Mouse (Mus musculus) limb, embryonic 10.5 days (tissue): ENCODE data around the gene Tbc1d1. TPM values are rescaled to one million over a fixed set of nuclear protein-coding genes. Genes with fewer than 3 reads are reported as not detected.
A peak's percentile ranks its signal among the peaks of the same experiment; 100 is the strongest.
"Not testable (repeated sequence)": the region's sequence is repeated elsewhere in the genome, so short reads cannot be mapped to it uniquely, and the experiment has no call there.

Experiments
- DNase-seq: peaks from one replicate; pipeline ENCODE4 v3.0.0-alpha.2; 2017; ENCODE audit warnings: low spot score
- H3K27ac ChIP-seq: fragments of 300-500 bp; sonication (generic); 2 replicates; pipeline ENCODE4 v1.5.1; 2016; ENCODE audit warnings: mild to moderate bottlenecking
- H3K27me3 ChIP-seq: fragments of 300-500 bp; sonication (generic); 2 replicates; pipeline ENCODE4 v1.6.1; 2016; ENCODE audit warnings: low read depth, mild to moderate bottlenecking; ENCODE audit not compliant: poor library complexity, severe bottlenecking
- H3K36me3 ChIP-seq: fragments of 300-500 bp; sonication (generic); 2 replicates; pipeline ENCODE4 v1.6.1; 2016; ENCODE audit warnings: mild to moderate bottlenecking, moderate library complexity
- H3K4me1 ChIP-seq: fragments of 300-500 bp; sonication (generic); 2 replicates; pipeline ENCODE4 v1.6.1; 2016
- H3K4me3 ChIP-seq: fragments of 300-500 bp; sonication (generic); 2 replicates; pipeline ENCODE4 v1.5.1; 2016; ENCODE audit warnings: mild to moderate bottlenecking, moderate library complexity
- H3K9me3 ChIP-seq: fragments of 300-500 bp; sonication (generic); replicated peaks from 2 replicates; pipeline ENCODE4 v1.6.1; 2016; ENCODE audit warnings: mild to moderate bottlenecking
- WGBS: fragments of 180-500 bp; shearing (Covaris S2); methylation state at CpG from one replicate; pipeline ENCODE4 v1.1.7; 2016; 5-methylcytosine and 5-hydroxymethylcytosine counted together
- polyA plus RNA-seq: library from polyadenylated mRNA; unstranded; fragments of >200 nt; fragmentation: Nextera tagmentation; extraction: Ambion mirVana; gene quantifications from 2 replicates; pipeline ENCODE4 v1.2.1, GENCODE M21; 2016

Tbc1d1 gene
- polyA plus RNA-seq, 1 experiment from 2014 or later: 35.0 TPM

GRCm38 (mm10) chr5:64348780-64349179 lies 192.7 kb downstream of the Tbc1d1 start:
- DNase-seq: no peak
- Histone ChIP-seq H3K4me1 (peaks cover 3% of the 10 kb centered on the region; the same call in 1 of the 2 replicates), H3K9me3 (no peaks in the 10 kb centered on the region), H3K27me3 (no peaks in the 10 kb centered on the region), H3K4me3 (no peak overlapping the region), H3K27ac (no peak overlapping the region), H3K36me3 (peaks cover 64% of the 10 kb centered on the region)
- WGBS: 92% methylated on average over 8 of the region's 8 CpGs

GRCm38 (mm10) chr5:64351968-64352367 lies 195.9 kb downstream of the Tbc1d1 start:
- H3K27me3 ChIP-seq: no peaks in the 10 kb centered on the region
- H3K36me3 ChIP-seq: peaks cover 42% of the 10 kb centered on the region
- no peak for DNase-seq
- H3K4me3 ChIP-seq: no peak overlapping the region
- no peak overlapping the region for H3K27ac ChIP-seq
- no peaks in the 10 kb centered on the region for H3K9me3 ChIP-seq
- WGBS: 83% methylated on average over 6 of the region's 6 CpGs
- H3K4me1 ChIP-seq: no peaks in the 10 kb centered on the region

GRCm38 (mm10) chr5:64358639-64359584 lies 202.8 kb downstream of the Tbc1d1 start:
- DNase-seq: peak; percentile 43
- Histone ChIP-seq H3K27me3 (no peaks in the 10 kb centered on the region), H3K36me3 (no peaks in the 10 kb centered on the region), H3K4me1 (peaks cover 14% of the 10 kb centered on the region), H3K27ac (peak overlapping the region; percentile 66), H3K9me3 (no peaks in the 10 kb centered on the region), H3K4me3 (no peak overlapping the region)
- 71% methylated on average over 18 of the region's 18 CpGs for WGBS

- no peak for DNase-seq
- H3K4me3 ChIP-seq: no peak overlapping the region
- H3K27ac ChIP-seq: peak overlapping the region; percentile 26; the same call in 1 of the 2 replicates
- peaks cover 25% of the 10 kb centered on the region for H3K4me1 ChIP-seq
- H3K9me3 ChIP-seq: no peaks in the 10 kb centered on the region
- no peaks in the 10 kb centered on the region for H3K27me3 ChIP-seq
- 91% methylated on average over 8 of the region's 8 CpGs for WGBS
- no peaks in the 10 kb centered on the region for H3K36me3 ChIP-seq
Measured at GRCm38 (mm10) chr5:64360147-64360875, 204.2 kb downstream of the Tbc1d1 start.

GRCm38 (mm10) chr5:64360876-64361268 lies 204.8 kb downstream of the Tbc1d1 start:
- not testable (repeated sequence) for DNase-seq, H3K9me3 ChIP-seq, H3K4me3 ChIP-seq, H3K27me3 ChIP-seq, H3K27ac ChIP-seq, H3K36me3 ChIP-seq
- H3K4me1 ChIP-seq: peaks cover 25% of the 10 kb centered on the region

GRCm38 (mm10) chr5:64363859-64364406 lies 207.8 kb downstream of the Tbc1d1 start:
- DNase-seq: no peak
- H3K4me3 ChIP-seq: no peak overlapping the region
- no peaks in the 10 kb centered on the region for H3K27me3 ChIP-seq
- 77% methylated on average over 5 of the region's 5 CpGs for WGBS
- H3K36me3 ChIP-seq: no peaks in the 10 kb centered on the region
- H3K9me3 ChIP-seq: no peaks in the 10 kb centered on the region
- H3K27ac ChIP-seq: 0 out of 2 replicates have a peak overlapping the region, but pooled peaks have one; percentile 11
- peaks cover 29% of the 10 kb centered on the region for H3K4me1 ChIP-seq

GRCm38 (mm10) chr5:64364432-64365125 lies 208.5 kb downstream of the Tbc1d1 start:
- H3K9me3 ChIP-seq: no peaks in the 10 kb centered on the region
- H3K4me1 ChIP-seq: peaks cover 24% of the 10 kb centered on the region
- no peak for DNase-seq
- no peak overlapping the region for H3K27ac ChIP-seq
- no peak overlapping the region for H3K4me3 ChIP-seq
- no peaks in the 10 kb centered on the region for H3K36me3 ChIP-seq
- WGBS: 66% methylated on average over 7 of the region's 7 CpGs
- H3K27me3 ChIP-seq: no peaks in the 10 kb centered on the region

GRCm38 (mm10) chr5:64365187-64366066 lies 209.3 kb downstream of the Tbc1d1 start:
- no peak for DNase-seq
- 90% methylated on average over 11 of the region's 11 CpGs for WGBS
- H3K4me3 ChIP-seq: no peak overlapping the region
- no peaks in the 10 kb centered on the region for H3K9me3 ChIP-seq
- H3K27ac ChIP-seq: no peak overlapping the region
- no peaks in the 10 kb centered on the region for H3K27me3 ChIP-seq
- H3K4me1 ChIP-seq: peaks cover 21% of the 10 kb centered on the region
- no peaks in the 10 kb centered on the region for H3K36me3 ChIP-seq

- Histone ChIP-seq H3K9me3 (no peaks in the 10 kb centered on the region), H3K27ac (no peak overlapping the region), H3K4me1 (peaks cover 21% of the 10 kb centered on the region), H3K27me3 (no peaks in the 10 kb centered on the region), H3K36me3 (no peaks in the 10 kb centered on the region), H3K4me3 (no peak overlapping the region)
- no peak for DNase-seq
- WGBS: 89% methylated on average over 9 of the region's 9 CpGs
Measured at GRCm38 (mm10) chr5:64366113-64366512, 210.0 kb downstream of the Tbc1d1 start.

- peaks cover 24% of the 10 kb centered on the region for H3K4me1 ChIP-seq
- WGBS: 34% methylated on average over 8 of the region's 8 CpGs
- no peaks in the 10 kb centered on the region for H3K27me3 ChIP-seq
- H3K9me3 ChIP-seq: no peaks in the 10 kb centered on the region
- H3K36me3 ChIP-seq: no peaks in the 10 kb centered on the region
- no peak overlapping the region for H3K4me3 ChIP-seq
- DNase-seq: no peak
- H3K27ac ChIP-seq: peak overlapping the region; percentile 27; the same call in 1 of the 2 replicates
Measured at GRCm38 (mm10) chr5:64367426-64367825, 211.3 kb downstream of the Tbc1d1 start.

- no peaks in the 10 kb centered on the region for H3K9me3 ChIP-seq
- no peak for DNase-seq
- H3K27me3 ChIP-seq: no peaks in the 10 kb centered on the region
- no peak overlapping the region for H3K27ac ChIP-seq
- H3K36me3 ChIP-seq: no peaks in the 10 kb centered on the region
- H3K4me3 ChIP-seq: no peak overlapping the region
- peaks cover 23% of the 10 kb centered on the region for H3K4me1 ChIP-seq
Measured at GRCm38 (mm10) chr5:64371331-64371831, 215.3 kb downstream of the Tbc1d1 start.
